Mouse (Mus musculus) Muller cell, postnatal 12 days (primary cell): ENCODE measurements around the gene Cyyr1.
"Not testable (repeated sequence)": the region's sequence is repeated elsewhere in the genome, so short reads cannot be mapped to it uniquely, and the experiment has no call there.

Experiments
- DNase-seq: peaks from one replicate; pipeline ENCODE4 v3.0.0-alpha.2; 2015; ENCODE audit errors: inconsistent ontology term

Cyyr1 gene

GRCm38 (mm10) chr16:85553297-85553696 lies at the start of gene Cyyr1:
Gene Cyyr1 (minus strand): TSS chr16:85553397.
- not testable (repeated sequence) for DNase-seq

DNA sequence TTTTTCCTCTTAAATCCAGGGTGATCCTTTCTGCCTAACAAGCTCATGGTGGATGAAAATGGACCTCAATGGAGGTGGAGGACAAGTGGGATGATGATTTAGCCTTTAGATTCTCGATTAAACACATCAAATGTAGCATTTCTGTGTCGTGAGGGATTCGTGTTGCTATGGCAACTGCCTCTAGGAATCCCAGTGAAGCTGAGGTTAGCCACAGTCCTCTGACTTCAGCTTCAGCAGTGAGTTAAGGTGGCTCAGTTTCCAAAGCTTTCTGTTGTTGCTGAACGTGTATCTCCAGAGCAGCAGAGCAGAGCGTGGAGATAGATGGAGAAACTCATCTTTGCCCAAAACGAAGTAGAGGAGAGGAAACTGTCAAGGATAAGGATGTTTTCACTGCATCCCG lies 35.6 kb upstream of the Cyyr1 start:
- DNase-seq = no peak

DNA sequence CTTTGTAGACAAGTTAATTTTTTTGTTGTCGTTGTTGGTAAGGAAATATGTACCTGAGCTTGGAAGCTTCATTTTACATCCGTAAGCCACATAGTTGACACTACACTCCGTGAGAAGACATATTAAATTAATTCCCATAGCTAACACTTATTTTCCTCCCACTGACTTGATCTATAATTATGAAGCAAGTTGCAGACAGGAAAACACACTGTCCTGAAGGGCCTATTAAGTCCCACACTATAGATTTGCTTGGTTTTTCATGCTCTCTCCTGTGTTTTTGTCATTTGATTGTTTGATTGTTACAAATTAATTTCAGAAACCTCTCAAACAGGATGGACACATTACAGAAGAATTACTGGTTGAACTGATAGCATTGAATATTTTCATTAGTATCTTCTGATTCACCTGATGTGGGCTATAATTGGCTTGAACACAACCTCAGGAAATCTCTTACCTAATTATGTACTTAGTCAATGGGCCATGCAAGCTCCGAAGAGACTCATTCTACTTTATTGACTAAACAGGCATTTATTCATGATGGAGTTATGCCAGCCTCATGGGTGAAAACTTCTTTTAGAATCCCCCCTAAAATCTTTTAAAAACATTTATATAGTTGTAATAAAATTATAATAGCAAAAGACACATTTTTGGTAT lies 34.5 kb upstream of the Cyyr1 start:
- DNase-seq = no peak

DNA sequence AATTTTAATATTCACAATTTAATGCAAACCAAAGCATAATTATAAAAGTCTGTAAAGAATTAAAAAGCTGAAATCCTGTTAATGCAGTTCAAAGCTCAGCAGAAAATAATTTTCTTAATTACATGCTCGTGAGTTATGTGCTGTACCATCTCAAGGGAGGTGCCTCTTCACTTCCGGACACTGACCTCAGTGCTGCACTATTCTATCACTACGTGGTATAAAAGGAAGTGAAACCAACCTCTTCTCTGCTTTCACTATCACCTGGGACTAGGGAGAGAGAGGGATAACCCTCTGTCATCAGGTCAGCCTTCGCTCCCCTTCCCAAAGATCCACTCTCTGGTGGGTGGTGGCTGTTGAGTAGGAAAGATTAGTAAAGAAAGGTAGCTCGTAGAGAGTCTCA lies 13.3 kb upstream of the Cyyr1 start:
- DNase-seq = no peak

GRCm38 (mm10) chr16:85553838-85554237 lies 641 bp upstream of the Cyyr1 start:
- DNase-seq = no peak

DNA sequence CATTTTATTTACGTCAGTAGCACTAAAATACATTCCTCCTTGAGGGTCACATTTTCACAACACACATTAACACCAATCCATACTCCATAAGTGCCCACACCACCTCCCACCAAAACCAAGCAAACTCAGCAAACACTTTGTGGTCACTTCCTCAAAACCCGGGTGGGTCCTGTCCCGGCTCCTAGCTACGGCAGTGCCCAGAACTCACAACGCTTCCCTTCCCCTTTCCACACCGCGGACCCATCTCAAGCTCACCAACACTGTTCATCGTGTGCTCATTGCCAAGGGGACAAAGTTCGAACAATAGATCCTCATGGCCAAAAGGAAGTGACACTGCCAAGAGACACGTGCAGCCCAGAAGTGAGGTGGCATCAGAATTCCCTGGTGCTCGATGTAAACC lies 1.2 kb downstream of the Cyyr1 start:
- not testable (repeated sequence) for DNase-seq

- DNase-seq = peak; percentile 35
Measured at GRCm38 (mm10) chr16:85549971-85550567, 3.1 kb downstream of the Cyyr1 start.

- no peak for DNase-seq
Measured at GRCm38 (mm10) chr16:85546519-85546918, 6.7 kb downstream of the Cyyr1 start.

GRCm38 (mm10) chr16:85541676-85542273 lies 11.4 kb downstream of the Cyyr1 start:
- no peak for DNase-seq

GRCm38 (mm10) chr16:85541023-85541422 lies 12.2 kb downstream of the Cyyr1 start:
- no peak for DNase-seq

DNA sequence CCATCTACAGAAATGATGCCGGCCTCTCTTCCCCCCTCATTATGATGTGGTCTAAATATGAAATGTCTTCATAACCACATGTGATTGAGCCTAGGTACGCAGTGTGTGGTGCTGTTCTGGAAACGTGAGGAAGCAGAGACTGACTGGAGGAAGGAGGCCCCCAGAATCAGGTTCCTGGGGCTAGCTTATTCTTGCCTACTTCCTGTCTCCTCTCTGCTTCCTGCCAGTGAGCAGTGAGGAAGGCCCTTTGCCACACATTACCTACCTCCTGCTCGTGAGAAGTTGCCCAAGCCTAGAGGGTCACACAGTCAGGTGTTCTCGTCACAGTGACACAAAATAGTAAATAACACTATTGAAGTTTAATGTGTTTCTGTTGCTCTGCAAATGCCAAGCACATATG lies 14.8 kb downstream of the Cyyr1 start:
- no peak for DNase-seq

DNA sequence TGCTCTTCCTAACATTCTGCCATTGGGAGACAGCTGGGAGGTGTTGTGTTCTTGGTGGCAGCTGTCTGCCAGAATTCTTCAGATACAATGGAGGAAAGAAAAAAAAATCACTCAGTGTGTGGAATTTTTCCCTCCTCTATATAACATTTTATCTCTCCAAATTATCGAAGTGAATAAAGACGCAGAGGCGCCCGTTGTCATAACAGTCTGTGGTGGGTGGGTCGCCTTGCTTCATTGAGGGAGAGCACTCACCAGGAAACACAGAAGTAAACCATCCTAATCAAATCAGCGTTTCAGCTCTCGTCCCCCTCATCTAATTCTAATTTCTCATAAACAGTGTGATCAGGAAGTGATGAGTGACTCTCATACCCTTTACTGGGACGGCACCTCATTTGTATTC lies 17.1 kb downstream of the Cyyr1 start:
- no peak for DNase-seq

GRCm38 (mm10) chr16:85527743-85528620 lies 25.2 kb downstream of the Cyyr1 start:
- no peak for DNase-seq

DNA sequence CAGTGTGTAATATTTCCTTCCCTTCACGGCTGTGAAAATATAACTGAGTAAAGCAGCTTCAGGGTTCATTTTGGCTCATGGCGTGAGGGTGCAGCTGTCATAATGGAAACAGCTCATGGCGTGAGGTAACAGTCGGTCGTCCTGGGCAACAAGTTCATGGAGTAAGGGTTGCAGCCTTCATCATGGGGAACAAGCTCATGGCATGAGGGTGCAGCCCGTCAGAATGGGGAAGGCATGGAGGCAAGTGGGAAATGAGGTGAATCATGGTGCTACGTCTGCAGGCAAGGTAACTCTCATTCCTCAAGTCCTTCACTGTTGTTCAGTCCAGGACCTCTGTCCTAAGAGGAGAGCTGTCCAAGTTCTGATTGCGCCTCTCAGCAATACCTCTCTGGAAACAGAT lies 28.6 kb downstream of the Cyyr1 start:
- no peak for DNase-seq

DNA sequence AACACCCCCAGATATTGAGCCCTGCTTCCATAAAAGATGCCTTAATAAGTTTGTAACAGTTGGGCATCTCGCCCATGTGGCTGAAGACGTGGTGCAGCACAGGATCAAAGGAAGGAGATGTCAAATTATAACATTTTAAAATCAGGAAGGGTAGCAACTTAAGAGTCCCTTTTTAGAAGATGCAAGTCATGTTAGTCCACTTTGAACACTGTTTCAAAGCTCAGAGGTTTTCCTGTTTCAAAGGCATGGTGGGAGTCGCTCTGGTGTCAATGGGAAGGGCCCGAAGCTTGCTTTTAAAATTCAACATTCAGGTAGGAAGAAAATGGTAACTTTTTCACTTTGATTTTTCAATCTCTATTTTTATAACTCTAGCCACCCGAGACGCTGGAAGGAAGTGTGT lies 45.9 kb downstream of the Cyyr1 start:
- DNase-seq = no peak

DNA sequence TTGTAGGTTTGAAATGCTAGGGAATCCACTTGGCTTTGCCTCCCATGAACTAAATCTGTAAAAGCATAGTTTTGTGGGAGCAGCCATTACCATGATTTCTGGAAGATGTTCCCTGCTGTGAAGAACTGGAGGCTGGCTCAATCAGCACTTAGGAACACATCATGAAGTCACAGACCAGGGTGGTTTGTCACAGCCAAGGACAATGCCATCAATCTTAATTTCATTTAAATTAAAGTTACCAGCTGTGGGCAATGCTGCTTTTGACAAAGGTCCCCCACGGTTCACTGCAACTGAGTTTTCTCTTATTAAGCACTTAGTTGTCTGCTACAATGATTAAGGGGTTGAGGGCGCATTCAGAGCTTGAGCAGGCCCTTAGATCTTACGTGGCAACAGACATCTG lies 48.1 kb downstream of the Cyyr1 start:
- DNase-seq = no peak

GRCm38 (mm10) chr16:85503416-85503815 lies 49.8 kb downstream of the Cyyr1 start:
- DNase-seq = peak; percentile 22

GRCm38 (mm10) chr16:85495837-85496236 lies 57.4 kb downstream of the Cyyr1 start:
- DNase-seq = no peak

DNA sequence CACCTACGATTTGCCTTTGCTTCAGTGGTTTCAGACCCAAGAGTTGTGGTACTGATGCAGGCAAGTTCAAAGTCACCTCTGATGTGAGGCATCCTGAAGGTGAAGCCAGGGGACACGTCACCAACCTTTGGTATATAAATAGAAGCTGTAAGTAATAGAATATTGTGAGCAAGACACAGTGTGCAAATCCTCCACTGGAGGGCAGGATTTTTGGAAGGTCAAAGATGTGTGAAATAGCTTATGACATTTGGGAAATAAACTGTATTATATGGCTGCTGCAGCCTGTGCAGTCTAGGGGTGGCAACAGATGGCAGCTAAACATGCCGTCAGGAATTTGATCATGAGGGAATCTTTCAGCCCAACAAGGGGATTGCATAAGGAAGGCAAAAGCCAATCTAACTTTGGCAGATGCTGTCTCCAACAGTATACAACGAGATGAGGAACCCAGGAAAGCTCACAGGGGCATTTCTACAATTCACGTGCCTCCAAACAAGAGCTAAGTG lies 65.0 kb downstream of the Cyyr1 start:
- no peak for DNase-seq

- DNase-seq = no peak
Measured at GRCm38 (mm10) chr16:85487266-85487665, 65.9 kb downstream of the Cyyr1 start.

DNA sequence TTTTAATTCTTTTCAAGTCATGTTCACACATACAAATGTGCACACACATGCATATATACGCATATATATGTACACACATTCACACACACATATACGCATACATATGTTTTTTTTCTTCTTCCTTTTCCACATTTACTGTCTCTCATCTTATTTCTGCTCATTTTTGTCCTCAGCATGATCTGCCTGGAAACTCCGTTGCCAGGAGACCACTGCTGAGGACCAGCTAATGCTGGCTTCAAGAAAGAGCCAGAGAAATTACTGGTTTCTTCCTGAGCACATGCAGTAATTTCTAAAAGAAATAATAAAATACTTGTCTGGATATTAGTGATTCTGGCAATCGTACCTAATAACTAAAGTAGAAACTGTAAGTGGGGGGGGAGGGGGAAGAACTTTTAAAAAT lies 68.6 kb downstream of the Cyyr1 start:
- no peak for DNase-seq

GRCm38 (mm10) chr16:85474552-85475071 lies 78.6 kb downstream of the Cyyr1 start:
- no peak for DNase-seq
